Mouse (Mus musculus) adrenal gland, postnatal 4 days (tissue): ENCODE measurements around the gene Abca3. TPM values are rescaled to one million over a fixed set of nuclear protein-coding genes. Genes with fewer than 3 reads are reported as not detected.
"Not testable (repeated sequence)": the region's sequence is repeated elsewhere in the genome, so short reads cannot be mapped to it uniquely, and the experiment has no call there.

Source experiments
- DNase-seq, 2 experiments: peaks; one replicate each; pipeline ENCODE4 v3.0.0; 2021 to 2022; ENCODE audit warnings: low spot score in 2 of 2, mixed read lengths in 2 of 2
- total RNA-seq, 2 experiments: library from RNA; stranded (reverse); gene quantifications; 2 replicates each; pipeline ENCODE4 v1.2.3; 2021

The Abca3 gene
- total RNA-seq, 2 experiments from 2014 or later: 27.2 to 38.5 TPM

DNA sequence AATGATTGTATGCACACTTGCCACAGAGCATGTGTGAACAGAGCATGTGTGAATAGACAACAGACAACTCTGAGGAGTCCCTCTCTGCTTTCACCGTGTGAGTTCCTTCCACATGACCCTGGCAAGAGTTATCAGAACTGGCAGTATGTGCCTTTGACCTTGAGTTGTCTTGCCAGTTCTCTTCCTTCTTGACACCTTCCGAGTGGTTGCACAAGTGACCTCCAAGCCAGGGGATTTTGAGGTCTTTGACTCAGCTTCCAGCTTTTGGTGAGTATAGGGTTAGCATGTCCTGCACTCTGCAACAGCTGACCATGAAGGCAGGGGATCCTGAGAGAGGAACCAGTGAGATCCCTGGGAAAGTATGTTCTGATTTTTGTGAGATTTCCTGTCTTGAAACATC, 26.7 kb downstream of the Abca3 start:
- DNase-seq: no peak

DNA sequence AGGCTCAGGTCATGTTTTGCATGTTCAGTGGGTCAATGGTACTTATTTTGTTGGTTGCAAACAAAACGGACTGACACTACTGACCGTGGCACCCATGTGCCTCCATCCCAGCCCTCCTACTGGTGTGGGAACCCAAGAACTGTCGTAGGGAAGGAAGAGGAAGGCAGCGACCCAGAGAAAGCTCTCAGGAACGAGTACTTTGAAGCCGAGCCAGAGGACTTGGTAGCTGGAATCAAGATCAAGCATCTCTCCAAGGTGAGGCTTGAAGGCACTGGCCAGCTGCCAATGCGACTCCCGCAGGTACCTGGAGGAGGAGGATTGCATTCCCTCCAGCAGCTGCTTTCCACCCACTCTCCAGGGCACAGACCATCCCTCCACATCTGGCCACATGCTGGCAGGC, 32.0 kb downstream of the Abca3 start:
- DNase-seq: no peak

DNA sequence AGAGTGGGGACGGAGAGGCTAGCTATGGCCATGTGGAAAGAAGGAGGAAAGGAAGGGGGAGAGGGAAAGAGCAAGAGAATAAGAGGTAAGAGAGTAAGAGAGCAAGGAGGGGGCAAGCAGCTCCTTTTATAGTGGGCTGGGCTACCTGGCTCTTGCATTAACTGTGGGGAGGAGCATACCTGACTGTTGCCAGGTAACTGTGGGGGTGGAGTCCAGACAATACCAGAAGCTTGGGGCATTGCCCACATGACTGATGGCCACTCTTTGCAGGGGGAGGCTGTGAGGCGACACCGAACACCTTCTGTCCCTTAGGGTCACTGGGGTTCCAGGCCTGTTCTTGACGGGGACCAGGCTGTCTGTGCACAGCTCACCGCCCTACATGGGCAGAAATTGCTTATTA, 37.0 kb downstream of the Abca3 start:
- DNase-seq: no peak

DNA sequence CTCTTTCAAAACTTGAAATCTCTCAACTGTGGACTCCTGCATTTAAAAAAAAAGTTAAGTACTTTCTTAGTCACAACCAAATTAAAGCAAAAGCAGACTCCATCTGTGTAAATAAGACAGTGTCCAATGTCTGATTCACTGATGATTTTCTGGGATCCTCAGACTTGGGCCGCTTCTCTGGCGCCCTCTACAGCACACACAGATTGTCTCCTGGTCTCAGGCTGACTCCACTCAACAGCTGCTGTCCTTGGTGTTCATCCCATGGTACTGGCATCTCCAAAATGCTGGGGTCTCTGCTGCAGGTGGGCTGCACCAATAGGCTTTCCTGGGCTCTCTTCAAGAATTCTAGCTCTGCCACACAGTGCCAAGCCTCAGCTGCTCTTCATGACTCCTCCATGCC, 38.1 kb downstream of the Abca3 start:
- DNase-seq: peak in 1 of 2 experiments; percentile 34

DNA sequence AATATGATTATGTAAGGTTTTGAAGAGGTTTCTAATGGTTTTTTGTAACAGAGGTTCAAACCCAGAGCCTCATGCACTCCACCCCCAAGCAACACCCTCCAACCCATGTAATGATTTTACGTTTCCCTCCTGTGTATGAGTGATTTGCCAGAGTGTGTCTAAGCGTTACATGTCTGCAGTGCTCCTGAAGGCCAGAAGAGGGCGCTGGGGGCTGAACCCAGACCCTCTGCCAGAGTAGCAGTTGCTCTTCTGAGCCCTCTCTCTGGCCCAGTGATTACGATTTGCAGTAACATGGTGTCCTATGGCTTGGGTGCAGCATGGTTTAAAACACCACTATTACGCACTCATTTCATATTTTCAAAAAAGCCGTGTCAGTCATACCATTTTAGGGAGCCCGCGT, 39.4 kb downstream of the Abca3 start:
- no peak for DNase-seq

DNA sequence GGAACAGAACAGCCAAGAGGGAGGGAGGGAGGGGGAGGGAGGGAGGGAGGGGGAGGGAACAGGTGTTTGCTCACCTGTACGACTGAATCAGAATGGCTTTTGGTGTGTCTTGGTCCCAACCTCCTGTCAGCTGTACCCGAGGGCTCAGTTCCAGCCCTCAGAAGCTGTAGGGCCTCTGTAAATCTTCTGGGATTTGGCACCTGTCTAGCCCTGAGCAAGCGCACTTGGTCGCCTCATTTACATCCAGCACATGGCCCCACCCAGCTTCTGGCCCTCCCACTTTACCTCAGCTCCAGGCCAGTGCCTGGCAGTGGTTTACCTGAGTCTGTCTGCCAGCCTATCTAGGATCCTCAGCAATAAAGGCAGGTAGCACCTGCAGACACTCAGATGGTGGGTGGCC, 41.8 kb downstream of the Abca3 start:
- no peak for DNase-seq

DNA sequence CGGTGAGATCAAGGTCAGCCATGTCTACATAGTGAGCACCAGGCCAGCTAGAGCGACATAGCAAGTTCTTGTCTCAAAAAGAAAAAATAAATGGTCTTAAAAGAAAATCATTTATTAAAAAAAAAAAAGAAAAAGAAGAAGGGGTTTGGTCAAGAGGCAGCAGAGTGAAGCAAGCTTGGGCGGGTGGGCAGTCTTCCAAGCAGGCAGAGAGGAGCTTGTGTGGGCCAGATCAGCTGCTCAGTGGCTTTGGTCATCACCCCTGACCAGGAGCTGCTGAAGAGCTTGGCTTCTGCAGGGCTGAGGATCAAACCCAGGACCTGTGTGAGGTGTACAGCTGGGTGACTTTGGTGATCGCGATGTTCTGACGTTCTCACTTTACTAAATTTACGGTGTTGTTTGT, 42.7 kb downstream of the Abca3 start:
- no peak for DNase-seq

DNA sequence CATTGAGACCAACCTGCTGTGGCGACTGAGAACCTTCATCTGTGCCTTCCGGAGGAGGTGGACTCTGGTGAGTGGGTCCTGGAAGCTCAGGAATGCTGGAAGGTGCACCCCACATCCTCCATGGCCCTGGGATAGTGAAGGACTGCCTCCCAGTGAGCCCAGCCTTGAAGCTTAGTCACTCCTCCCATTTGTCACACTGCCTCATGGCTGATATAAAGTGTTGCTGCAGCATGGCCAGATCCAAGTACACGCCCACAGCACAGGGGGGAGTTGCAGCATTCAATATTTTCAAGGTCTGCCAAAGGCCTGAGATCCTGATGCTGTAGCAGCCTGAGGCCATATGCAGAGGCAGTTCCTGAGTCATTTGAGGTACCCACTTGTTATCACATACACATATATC, 50.6 kb downstream of the Abca3 start:
- peak in 1 of 2 experiments; percentile 54 for DNase-seq

DNA sequence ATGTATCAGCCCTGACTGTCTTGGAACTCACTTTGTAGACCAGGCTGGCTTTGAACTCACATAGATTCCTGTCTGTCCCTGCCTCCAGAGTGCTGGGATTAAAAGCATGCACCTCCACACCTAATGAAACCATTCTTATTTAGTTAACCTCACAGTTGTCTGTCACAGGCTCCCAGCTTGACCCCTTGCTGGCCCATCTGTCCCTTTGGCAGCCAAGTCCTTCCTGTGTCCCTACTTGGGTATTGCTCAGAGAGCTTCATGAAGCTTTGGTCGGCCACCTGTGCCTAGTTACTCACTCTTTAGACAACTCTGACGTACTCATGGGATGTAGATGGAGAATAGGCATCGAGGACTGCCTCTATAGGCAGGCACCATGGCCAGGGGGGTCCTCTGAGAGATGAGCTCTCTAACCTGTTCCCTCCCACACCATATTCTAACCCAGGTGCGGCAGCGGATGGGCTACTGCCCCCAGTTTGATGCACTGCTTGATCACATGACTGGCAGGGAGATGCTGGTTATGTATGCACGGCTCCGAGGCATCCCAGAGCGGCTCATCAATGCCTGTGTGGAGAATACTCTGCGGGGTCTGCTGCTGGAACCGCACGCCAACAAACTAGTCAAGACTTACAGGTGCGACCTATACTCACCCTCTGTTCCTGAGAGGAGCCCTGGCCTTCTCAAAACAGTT, 55.5 kb downstream of the Abca3 start:
- no peak for DNase-seq

DNA sequence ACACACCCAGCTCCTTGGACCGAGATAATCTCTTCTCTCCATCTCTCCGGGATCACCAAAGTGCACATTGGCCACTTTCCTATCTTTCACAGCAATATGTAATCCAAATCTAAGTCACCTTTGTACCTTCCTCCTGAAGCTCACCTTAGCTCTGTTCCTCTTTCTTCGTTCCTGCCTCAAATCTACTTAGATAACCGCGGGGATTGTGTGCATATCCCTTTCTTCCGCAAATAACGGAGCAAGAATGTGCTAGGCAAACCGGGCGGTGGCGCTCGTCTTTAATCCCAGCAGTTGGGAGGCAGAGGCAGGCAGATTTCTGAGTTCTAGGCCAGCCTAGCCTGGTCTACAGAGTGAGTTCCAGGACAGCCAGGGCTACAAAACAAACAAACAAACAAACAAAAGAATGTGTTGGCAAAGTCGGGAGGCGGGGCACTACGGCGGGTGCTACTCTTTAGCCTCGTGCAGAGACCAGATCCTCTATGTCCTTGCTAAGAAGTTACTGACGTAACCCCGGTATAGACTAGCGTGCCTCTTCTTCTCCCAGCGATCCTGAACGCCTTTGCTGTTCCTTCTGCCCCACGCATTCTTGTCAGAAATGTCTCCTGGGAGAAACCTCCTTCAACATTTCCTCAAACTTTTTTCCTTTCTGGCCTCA, 61.9 kb downstream of the Abca3 start:
- no peak for DNase-seq

DNA sequence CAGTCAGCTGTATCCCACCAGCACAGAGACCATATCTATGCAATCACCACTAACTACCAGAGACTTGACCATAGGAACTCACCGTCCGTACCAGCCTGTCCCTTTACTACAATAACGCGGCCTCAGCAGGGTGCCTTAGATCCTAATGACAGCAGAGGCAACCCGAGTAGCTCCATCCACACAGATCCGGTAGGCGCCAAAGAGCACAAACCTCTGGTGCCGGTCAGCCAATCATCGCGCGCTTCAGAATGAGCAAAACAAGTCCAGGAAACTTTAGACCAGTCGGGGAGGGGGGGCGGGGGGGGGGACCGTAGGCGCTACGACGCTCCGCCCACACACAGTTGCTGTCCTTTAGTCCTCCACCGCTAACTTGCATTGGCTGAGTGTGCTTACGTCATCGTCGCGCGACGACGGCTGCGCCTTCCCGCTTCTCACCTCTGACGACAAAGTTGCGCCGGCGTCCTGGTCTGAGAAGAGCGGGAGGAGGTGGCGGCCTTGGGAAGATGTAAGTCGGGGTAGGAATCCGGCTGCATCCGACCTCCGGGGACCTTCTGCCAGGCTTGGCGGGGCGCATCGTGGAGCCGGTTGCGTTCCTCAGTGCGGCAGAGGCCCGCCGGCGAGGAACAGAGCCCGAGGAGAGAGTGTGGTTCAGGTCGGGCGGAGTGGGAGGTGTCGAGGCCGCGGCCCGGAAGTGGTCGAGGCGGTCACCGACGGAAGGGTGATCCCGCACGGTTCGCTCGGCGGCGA, 62.7 kb downstream of the Abca3 start, which contains the start of gene Rnps1:
Gene Rnps1 (plus strand): TSS at position 336 of the 747 bp plus-strand sequence.
- peak; percentile 84 to 91 for DNase-seq

DNA sequence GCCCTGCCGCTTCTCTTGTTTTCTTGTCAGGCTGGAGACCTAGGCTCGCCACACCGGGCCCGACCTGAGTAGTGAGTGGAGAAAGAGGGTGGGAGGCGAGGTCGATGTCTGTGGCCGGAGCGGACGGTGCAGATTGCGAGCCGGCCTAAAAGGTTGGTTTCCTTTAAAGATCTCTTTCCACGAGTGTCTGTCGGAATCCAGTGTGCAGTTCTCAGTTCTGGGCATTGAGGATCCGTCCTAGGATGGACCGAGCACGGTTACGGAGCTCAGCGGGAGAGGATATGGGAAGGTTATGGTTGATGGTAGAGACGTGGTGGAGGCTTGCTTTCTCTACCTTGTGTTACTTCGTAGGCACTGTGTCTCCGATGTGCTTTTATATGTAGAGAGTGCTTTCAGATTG, 63.3 kb downstream of the Abca3 start:
- no peak for DNase-seq

DNA sequence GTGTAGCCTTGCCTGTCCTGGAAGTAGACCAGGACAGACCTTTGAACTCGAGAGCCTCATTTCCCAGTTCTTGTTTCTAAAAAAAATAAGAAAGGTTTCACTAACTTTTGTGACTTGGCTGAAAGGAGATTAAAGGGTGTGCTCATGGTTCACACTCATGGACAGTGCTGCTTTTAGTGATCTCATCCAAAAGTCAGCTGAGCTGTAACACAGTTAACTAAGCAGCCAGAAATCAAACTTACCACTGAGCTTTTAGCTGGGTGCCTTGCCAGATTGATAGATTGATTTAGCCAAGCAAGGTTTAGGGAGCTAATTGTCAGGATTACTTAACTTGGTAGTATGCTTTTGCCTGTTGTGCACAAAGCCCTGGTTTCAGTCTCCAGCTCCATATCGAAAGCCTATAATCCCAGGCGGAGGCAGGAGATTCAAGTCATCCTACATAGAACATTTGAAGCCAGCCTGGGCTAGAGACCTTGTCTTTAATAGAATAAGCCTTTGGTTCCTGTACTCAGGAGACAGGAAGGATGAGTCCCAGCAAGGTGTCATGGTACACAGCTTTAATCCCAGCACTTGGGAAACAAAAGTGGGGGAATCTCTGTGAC, 64.4 kb downstream of the Abca3 start:
- DNase-seq: no peak

DNA sequence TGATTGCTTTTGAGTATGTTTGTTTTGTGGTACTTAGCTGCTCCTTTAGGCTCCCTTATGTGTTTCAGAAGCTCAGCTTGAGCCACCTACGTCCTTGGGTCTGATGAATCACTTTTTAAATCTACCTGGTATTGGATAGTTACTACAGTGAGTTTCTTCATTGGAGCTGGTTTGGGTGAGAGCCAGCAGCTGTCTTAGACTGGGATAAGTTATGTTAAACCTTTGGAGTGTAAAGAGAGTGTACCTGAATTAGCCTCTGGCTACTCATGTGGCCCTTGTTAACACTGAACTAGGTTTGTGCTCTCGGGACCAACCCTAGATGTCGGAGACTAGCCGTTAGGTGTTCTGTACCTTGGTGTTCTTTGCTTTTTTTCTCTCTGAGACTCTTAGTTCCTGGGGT, 71.4 kb downstream of the Abca3 start:
- DNase-seq: no peak

DNA sequence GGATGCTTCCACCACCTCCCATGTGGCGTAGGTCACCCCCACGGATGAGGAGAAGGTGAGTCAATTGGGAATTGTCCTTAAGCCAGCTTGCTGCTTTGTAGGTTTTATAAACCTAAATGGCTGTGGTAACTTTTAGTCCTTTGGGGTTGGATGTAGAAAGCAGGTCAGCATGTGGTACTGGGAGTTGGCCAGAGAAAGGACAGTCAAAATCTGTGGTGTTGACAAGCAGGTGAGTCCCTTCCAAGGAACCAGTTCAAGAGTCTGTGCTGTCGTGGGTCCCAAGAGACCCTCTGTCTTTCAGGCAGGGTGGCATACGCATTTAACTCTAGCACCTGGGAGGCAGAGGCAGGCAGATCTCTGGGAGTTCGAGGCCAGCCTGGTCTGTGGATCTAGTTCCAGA, 72.7 kb downstream of the Abca3 start:
- DNase-seq: no peak

DNA sequence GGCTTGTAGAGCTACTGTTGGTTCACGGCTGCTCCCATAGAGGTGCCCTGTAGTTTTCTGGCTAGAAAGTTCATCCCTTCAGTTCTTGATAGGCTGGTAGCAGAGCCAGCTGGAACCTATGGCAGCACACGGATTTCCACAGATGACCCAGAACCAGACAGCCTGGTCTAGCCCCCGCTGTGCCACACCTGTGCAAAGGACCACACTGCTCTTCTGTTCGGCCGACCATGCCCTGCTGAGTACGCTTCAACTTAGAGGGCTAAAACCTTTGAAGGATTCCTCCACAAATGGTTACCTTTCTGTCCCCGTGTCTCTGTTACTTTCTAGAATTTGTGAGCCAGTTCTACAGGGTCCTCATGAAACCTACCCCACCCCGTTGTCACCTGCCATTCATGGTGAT, 73.6 kb downstream of the Abca3 start:
- not testable (repeated sequence) for DNase-seq

DNA sequence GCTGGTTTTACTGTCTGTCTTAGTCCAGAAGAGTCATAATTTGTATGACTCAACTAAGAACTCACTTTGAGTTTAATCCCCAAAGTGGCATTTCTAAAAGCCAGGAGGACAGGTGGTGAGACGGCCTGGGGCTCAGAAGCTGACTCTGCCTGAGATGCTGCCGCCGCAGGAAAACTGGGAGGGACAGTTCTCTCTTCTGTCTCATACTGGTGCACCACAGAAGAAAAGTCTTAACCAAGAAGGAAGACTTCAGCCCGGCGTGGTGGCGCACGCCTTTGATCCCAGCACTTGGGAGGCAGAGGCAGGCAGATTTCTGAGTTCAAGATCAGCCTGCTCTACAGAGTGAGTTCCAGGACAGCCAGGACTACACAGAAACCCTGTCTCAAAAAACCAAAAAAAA, 74.2 kb downstream of the Abca3 start:
- DNase-seq: no peak

DNA sequence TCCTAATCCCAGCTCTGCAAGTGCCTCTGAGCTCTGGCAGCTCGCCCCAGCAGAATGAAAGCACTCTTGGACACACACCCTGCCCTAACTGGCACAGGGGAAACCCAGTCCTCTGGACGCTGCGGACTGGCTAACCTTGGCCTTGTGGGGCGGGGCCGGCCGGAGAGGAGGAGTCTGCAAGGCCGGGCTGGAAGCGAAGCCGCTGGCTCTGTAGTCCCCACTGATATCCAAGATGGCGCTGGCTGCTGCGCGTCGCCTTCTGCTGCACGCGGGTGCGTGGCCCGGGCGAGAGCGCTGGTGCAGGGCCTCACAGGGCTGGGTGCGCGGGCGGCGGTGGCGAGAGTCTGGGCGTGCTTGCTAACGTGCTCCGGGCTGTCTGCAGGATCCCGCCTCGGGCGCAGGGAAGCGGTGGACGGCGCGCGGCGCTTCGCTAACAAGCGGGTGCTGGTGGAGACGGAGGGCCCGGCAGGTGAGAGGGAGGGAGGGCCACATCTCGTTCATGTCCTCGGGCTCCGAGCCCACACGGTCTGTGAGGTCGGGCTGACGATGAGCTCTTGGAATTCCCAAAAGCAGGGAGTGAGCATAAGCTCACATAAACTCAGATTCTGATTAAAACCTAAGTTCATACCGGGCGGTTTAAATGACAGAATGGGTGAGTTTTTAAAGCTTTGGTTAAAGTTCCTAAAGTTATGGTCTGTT, 74.9 kb downstream of the Abca3 start, which contains the start of gene Eci1:
Gene Eci1 (plus strand): TSS at position 171 of the 699 bp plus-strand sequence.
- peak; percentile 80 to 93 for DNase-seq

DNA sequence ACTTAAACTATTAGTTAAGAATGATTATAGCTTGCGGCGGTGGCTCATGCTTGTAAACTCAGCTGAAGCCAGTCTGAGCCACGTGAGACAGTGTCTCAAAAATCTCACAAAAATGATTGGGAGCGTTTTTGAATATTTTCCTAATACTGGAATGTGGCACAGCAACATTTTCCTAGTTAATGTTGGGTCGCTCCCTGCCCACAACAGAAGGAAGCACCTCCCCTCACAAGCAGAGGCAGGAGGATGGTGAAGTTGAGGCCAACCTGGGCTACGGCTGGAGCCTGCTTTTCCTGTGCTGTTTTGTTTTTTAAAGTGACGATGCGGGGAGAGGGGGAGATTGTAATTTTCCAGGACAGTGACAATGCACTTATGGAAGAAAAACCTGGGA, 75.4 kb downstream of the Abca3 start:
- DNase-seq: no peak

DNA sequence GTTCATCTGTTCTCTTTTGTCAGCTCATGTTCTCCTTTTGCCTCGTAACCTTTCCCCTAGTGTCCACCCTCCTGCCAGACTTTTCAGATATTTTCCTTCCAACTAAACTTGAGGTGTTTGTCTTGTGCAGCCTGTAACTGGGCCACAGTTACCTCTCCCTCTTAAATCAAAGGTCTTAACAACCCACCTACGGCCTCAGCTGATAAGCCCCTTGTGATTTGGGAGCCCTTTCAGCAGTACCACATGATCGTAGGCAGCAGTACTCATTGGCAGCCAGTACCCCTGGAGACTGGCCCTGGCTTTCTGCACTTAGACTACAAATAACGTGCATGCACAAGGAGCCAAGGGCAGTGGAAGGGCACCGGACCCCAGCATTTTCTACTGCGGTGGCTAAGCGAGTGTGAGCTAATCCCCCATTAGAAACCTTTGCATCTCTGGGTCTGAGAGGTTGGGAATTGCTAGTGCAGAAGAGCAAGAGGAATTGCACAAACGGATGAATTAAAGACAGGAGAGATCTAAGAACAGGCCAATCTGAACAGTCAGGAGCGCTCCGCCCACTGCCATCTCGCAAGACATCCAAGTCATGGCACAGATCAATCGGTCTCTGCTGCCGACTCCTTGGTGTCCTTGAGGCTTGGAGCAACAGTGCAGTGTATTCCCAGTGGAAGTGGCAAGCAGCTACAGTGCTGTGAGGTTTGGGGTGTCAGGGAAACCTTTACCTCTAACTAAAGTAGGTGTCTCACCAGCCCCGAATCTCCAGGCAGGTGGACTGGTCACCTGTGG, 77.6 kb downstream of the Abca3 start:
- no peak for DNase-seq
